Mouse (Mus musculus) neural tube, embryonic 13.5 days (tissue): ENCODE results near the gene Dlgap1. TPM values are rescaled to one million over a fixed set of nuclear protein-coding genes. Genes with fewer than 3 reads are reported as not detected.
"Not testable (repeated sequence)": the region's sequence is repeated elsewhere in the genome, so short reads cannot be mapped to it uniquely, and the experiment has no call there.

Experiments
- ATAC-seq: fragments of 200-750 bp; cut with Nextera tagmentation; 2 replicates; pipeline ENCODE4 v1.8.0; 2017; ENCODE audit warnings: low read depth, mild to moderate bottlenecking, moderate TSS enrichment, moderate library complexity
- H3K27ac ChIP-seq: fragments of 300-500 bp; sonication (generic); replicated peaks from 2 replicates; pipeline ENCODE4 v1.5.1; 2015; ENCODE audit warnings: moderate library complexity, mild to moderate bottlenecking, inconsistent platforms
- H3K27me3 ChIP-seq: fragments of 300-500 bp; sonication (generic); 2 replicates; pipeline ENCODE4 v1.6.1; 2015; ENCODE audit warnings: mild to moderate bottlenecking, inconsistent platforms
- H3K36me3 ChIP-seq: fragments of 300-500 bp; sonication (generic); 2 replicates; pipeline ENCODE4 v1.6.1; 2015; ENCODE audit warnings: mild to moderate bottlenecking, inconsistent platforms
- H3K4me1 ChIP-seq: fragments of 300-500 bp; sonication (generic); replicated peaks from 2 replicates; pipeline ENCODE4 v1.6.1; 2015; ENCODE audit warnings: inconsistent platforms
- H3K4me2 ChIP-seq: fragments of 300-500 bp; sonication (generic); 2 replicates; pipeline ENCODE4 v1.6.1; 2015; ENCODE audit warnings: inconsistent platforms, mild to moderate bottlenecking, moderate library complexity
- H3K4me3 ChIP-seq: fragments of 300-500 bp; sonication (generic); 2 replicates; pipeline ENCODE4 v1.5.1; 2015; ENCODE audit warnings: mild to moderate bottlenecking, inconsistent platforms
- H3K9ac ChIP-seq: fragments of 300-500 bp; sonication (generic); 2 replicates; pipeline ENCODE4 v1.6.1; 2015; ENCODE audit warnings: moderate library complexity, mild to moderate bottlenecking, inconsistent platforms
- H3K9me3 ChIP-seq: fragments of 300-500 bp; sonication (generic); 2 replicates; pipeline ENCODE4 v1.6.1; 2016; ENCODE audit warnings: inconsistent platforms
- WGBS: fragments of 180-500 bp; shearing (Covaris S2); methylation state at CpG from one replicate; pipeline ENCODE4 v1.1.7; 2015; 5-methylcytosine and 5-hydroxymethylcytosine counted together
- polyA plus RNA-seq: library from polyadenylated mRNA; unstranded; fragments of >200 nt; fragmentation: Nextera tagmentation; extraction: Ambion mirVana; gene quantifications from 2 replicates; pipeline ENCODE4 v1.2.1, GENCODE M21; 2015

Dlgap1 gene
- polyA plus RNA-seq, 1 experiment from 2014 or later: 19.2 TPM

DNA sequence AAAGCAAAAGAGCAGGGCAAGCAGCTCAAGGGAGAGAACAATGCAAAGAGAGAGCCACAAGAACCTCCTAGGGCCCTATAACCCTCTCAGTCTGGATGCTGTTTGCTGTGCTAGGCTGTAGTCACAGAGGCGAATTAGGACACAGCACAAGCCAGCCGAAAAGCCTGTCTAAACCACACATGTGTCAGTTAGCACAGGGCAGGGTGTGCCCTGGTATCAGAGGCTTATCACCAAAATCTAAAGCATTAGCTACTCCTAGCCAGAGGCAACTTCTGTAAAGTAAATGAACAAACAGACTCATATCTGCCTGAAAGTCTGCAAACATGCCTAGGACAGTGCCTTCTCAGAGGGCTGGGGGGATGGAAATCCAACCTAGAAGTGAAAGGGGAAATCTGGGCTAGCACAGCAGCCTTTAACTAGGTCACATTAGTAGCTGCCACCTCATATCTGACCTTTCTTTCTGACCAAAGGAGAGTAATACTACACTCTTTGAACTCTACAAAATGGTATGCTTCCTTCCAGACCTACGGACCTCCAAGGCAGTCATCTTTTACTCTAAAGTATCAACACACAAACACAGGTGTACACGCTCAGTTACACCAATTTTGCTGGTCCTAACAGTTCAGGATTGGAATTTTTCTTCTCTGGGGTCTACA, 619.2 kb downstream of the Dlgap1 start:
- ATAC-seq, H3K4me1 ChIP-seq, H3K9ac ChIP-seq, H3K9me3 ChIP-seq, H3K4me3 ChIP-seq, H3K36me3 ChIP-seq, H3K4me2 ChIP-seq, H3K27ac ChIP-seq, H3K27me3 ChIP-seq: not testable (repeated sequence)
- WGBS: 86% methylated on average over 2 of the region's 4 CpGs

DNA sequence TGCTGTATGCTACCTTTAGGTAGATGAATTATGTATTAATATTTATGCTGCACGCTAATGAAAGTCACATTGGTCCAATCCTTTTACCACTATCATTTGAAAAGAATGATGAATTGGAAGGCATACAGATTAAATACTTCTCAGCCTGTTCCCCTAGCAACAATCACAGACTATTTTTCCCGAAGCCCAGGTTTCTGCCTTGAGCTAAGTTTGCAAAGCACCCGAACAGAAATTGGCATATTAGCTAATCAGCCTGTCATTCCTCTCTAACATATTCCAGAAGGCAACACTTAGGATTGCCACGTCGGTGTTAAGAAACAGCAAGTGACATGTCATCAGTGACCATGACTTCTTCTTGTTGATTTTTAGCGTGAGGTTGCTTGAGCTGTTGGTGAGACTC, 619.8 kb downstream of the Dlgap1 start:
- no peaks in the 10 kb centered on the region for H3K9me3 ChIP-seq
- H3K4me1 ChIP-seq: 0 out of 2 replicates have a peak, but pooled peaks cover 9% of the 10 kb centered on the region
- WGBS: 71% methylated on average over 6 of the region's 6 CpGs
- ATAC-seq: no peak
- H3K4me2 ChIP-seq: no peak overlapping the region
- no peaks in the 10 kb centered on the region for H3K36me3 ChIP-seq
- no peak overlapping the region for H3K9ac ChIP-seq
- H3K27me3 ChIP-seq: no peaks in the 10 kb centered on the region
- H3K27ac ChIP-seq: no peak overlapping the region
- H3K4me3 ChIP-seq: no peak overlapping the region

DNA sequence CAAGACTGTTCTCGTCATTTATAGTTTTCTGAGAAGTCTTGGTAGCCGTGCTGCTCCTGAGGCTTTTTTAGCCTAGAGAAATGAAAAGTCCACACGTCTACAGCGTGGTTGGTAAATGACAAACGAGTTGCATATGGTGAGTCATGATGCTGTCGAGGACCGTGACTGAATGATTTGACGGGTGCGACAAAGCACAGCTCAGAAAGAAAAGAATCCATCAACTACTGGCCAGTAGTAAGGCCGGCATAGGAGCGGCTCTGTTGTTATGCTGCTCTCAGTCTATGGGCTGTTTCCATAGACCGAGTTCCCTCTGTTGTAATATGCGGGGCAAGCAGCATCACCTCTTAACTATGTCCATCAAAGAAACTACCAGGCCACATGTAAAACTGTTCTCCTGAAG, 620.3 kb downstream of the Dlgap1 start:
- Histone ChIP-seq H3K9ac (no peak overlapping the region), H3K27ac (no peak overlapping the region), H3K4me1 (0 out of 2 replicates have a peak, but pooled peaks cover 9% of the 10 kb centered on the region), H3K27me3 (no peaks in the 10 kb centered on the region), H3K36me3 (no peaks in the 10 kb centered on the region), H3K4me3 (no peak overlapping the region), H3K4me2 (no peak overlapping the region), H3K9me3 (no peaks in the 10 kb centered on the region)
- ATAC-seq: no peak
- 39% methylated on average over 13 of the region's 13 CpGs for WGBS

DNA sequence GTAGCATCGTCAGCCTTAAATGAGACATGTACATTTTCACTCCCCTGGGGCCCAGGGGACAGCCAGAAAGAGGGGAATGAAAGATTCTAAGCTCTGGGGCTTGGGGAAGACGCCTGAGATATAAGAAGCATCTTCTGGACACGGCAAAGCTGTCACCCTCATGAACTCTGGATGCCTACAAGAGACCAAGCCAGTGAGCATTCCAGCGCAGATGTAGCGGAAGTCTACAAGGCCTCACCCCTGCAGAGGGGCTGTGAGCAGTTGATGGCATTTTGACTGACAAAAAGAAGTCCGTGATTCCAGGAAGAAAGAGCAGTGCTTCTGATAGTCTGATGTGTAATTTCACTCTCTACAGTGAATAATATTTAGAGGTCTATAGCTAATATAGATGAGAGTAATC, 621.6 kb downstream of the Dlgap1 start:
- no peak overlapping the region for H3K9ac ChIP-seq
- H3K4me1 ChIP-seq: 0 out of 2 replicates have a peak, but pooled peaks cover 9% of the 10 kb centered on the region
- 78% methylated on average over 6 of the region's 6 CpGs for WGBS
- H3K27ac ChIP-seq: no peak overlapping the region
- H3K9me3 ChIP-seq: no peaks in the 10 kb centered on the region
- no peaks in the 10 kb centered on the region for H3K36me3 ChIP-seq
- no peak for ATAC-seq
- H3K4me3 ChIP-seq: no peak overlapping the region
- H3K4me2 ChIP-seq: no peak overlapping the region
- H3K27me3 ChIP-seq: no peaks in the 10 kb centered on the region

DNA sequence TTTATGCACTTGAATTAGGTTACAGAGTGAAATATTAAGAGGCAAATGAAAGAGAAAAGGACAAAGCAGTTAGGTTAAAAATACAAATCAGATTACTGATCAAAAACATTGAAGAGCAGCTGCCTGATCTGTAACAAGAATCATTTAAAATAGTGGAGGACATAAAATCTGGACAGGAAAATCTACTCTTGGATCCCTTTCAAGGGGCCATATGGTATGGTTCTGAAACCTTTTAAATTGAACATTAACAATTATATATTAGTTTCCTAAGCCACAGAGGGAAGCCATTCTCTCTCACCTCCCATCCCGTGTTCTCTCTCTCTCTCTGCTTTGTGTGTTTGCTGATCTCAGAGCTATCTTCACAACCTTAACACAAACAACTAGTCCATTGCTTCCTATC, 625.4 kb downstream of the Dlgap1 start:
- H3K4me1 ChIP-seq: 0 out of 2 replicates have a peak, but pooled peaks cover 4% of the 10 kb centered on the region
- no peak overlapping the region for H3K4me3 ChIP-seq
- H3K4me2 ChIP-seq: no peak overlapping the region
- H3K9ac ChIP-seq: no peak overlapping the region
- no peaks in the 10 kb centered on the region for H3K9me3 ChIP-seq
- ATAC-seq: no peak
- no peaks in the 10 kb centered on the region for H3K27me3 ChIP-seq
- H3K36me3 ChIP-seq: no peaks in the 10 kb centered on the region
- 84% methylated on average over 1 of the region's 1 CpGs for WGBS
- no peak overlapping the region for H3K27ac ChIP-seq

DNA sequence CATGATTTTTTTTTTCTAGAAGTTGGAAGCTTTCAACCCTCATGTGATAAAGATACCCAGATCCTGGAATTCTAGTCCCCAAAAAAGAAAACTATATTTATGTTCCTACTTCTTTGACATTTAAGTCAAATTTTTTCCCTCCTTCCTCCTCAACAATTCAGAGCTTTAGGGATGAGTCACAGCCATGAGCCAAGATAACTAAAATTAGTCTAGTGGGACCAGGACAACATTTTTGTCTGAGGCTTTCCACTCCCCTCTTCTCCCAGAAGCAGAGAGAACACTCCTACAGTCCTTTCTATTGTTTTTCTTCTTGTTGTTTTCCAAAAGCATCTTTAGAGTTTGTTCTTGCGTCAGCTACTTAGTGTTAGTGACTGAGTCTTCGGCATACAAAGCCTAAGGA, 627.5 kb downstream of the Dlgap1 start:
- Histone ChIP-seq H3K4me1 (no peaks in the 10 kb centered on the region), H3K27ac (no peak overlapping the region), H3K9me3 (no peaks in the 10 kb centered on the region), H3K9ac (no peak overlapping the region), H3K4me3 (no peak overlapping the region), H3K27me3 (no peaks in the 10 kb centered on the region), H3K36me3 (no peaks in the 10 kb centered on the region), H3K4me2 (no peak overlapping the region)
- 87% methylated on average over 2 of the region's 2 CpGs for WGBS
- ATAC-seq: no peak

DNA sequence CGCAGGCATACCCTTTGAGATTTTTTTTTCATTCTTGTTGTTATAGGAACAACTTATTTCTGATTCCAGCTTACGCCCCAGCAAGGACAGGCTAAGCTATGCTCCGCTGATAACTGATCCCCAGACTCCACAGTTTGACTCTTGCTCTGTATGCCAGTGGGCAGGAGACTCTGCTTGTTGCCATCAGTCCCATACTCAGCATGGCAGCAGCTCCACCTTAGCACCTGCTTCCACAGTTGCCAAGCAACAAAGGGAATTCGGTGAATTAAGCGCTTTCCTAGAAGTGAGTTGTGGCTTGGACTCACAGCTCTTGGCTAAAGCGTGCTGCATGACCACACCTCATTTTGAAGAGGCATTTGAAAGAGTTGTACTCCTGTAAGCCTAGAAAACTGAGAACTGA, 631.6 kb downstream of the Dlgap1 start:
- Histone ChIP-seq H3K36me3 (no peaks in the 10 kb centered on the region), H3K4me2 (no peak overlapping the region), H3K9me3 (no peaks in the 10 kb centered on the region), H3K27me3 (no peaks in the 10 kb centered on the region), H3K4me1 (no peaks in the 10 kb centered on the region), H3K4me3 (no peak overlapping the region), H3K9ac (no peak overlapping the region), H3K27ac (no peak overlapping the region)
- ATAC-seq: no peak
- WGBS: 85% methylated on average over 6 of the region's 6 CpGs

DNA sequence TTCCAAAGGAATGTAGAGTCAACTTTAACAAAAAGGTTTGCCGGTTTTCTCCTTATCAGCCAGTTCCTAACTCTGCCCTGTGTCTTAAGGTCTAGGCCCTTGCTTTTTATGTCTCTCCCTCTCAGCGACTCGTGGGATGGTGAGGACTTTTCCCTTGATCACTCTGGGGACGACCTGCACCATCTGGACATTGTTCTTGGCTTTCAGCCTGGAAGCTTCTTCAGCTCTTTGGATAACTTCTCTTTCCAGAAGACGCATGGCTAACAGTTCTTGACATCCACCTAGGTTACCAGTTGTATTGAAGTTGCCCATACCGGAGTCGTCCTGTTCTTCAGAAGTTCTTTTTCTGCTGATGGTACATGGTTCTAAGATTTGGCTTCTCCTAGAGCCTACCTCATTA, 633.2 kb downstream of the Dlgap1 start:
- no peaks in the 10 kb centered on the region for H3K27me3 ChIP-seq
- WGBS: 88% methylated on average over 7 of the region's 7 CpGs
- no peak for ATAC-seq
- no peak overlapping the region for H3K4me3 ChIP-seq
- no peak overlapping the region for H3K9ac ChIP-seq
- no peak overlapping the region for H3K4me2 ChIP-seq
- no peaks in the 10 kb centered on the region for H3K4me1 ChIP-seq
- H3K36me3 ChIP-seq: no peaks in the 10 kb centered on the region
- no peak overlapping the region for H3K27ac ChIP-seq
- H3K9me3 ChIP-seq: no peaks in the 10 kb centered on the region

DNA sequence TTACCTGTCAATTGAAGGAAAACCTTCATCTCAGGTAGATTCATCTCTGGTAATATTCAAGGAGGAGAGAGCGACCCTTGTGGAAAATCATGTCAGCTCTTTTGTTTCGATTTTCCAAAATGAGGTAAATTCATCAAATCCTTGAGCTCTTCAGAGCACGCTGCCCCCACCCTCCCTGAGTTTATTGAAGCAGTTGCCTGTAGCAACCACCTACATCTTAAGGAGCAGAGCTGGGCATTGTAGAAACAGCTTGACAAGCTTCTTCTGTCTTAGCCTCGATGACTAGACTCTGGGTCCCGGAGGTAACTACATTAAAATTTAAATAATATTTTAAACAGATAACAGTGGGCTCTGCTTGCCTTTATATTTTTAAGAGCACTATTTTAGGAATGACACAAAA, 636.8 kb downstream of the Dlgap1 start:
- no peak overlapping the region for H3K9ac ChIP-seq
- no peak overlapping the region for H3K4me2 ChIP-seq
- H3K36me3 ChIP-seq: no peaks in the 10 kb centered on the region
- H3K4me1 ChIP-seq: no peaks in the 10 kb centered on the region
- H3K27ac ChIP-seq: no peak overlapping the region
- H3K4me3 ChIP-seq: no peak overlapping the region
- ATAC-seq: no peak
- WGBS: 91% methylated on average over 5 of the region's 5 CpGs
- H3K9me3 ChIP-seq: no peaks in the 10 kb centered on the region
- H3K27me3 ChIP-seq: no peaks in the 10 kb centered on the region

DNA sequence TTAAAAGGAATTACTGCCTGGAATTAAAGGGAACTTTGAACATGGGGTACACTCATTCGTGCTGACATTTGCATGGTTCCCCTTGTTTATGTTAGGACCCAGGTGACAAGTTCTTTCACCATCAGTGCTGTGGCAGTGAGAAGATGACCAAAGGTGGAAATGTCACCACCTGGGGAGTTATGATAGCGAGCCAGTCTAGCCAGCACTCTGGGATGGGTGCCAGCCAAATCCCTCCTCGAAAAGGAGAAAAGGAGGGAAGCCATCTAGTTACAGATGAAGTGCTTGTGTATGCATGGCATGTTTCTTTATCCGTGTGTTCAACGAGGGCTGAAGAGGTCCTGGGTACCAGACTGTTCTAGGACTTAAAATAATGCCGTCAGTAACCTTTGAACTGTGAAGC, 643.3 kb downstream of the Dlgap1 start:
- Histone ChIP-seq H3K4me2 (no peak overlapping the region), H3K4me1 (no peaks in the 10 kb centered on the region), H3K27me3 (no peaks in the 10 kb centered on the region), H3K9ac (no peak overlapping the region), H3K27ac (no peak overlapping the region), H3K36me3 (no peaks in the 10 kb centered on the region), H3K4me3 (no peak overlapping the region), H3K9me3 (no peaks in the 10 kb centered on the region)
- no peak for ATAC-seq
- WGBS: 78% methylated on average over 6 of the region's 6 CpGs

DNA sequence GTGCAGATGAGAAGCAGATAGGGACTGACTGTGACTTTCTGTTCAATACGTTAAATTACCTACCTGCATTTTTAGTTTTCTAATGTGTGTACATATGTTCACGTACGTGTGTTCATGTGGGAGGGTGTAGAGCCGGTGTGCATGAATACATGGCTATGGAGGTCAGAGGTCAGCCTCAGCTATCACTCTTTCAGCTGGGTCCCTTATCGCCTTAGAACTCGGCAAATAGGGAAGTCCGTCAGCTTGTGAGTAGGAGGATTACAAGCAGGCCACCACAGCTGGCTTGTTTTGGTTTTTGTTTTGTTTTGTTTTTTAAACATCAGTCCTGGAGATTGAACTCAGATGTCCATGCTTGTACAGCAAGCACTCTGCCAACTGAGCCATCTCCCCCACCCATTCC, 645.0 kb downstream of the Dlgap1 start:
- Histone ChIP-seq H3K36me3 (no peaks in the 10 kb centered on the region), H3K9ac (no peak overlapping the region), H3K9me3 (no peaks in the 10 kb centered on the region), H3K4me2 (no peak overlapping the region), H3K4me3 (no peak overlapping the region), H3K27me3 (no peaks in the 10 kb centered on the region), H3K4me1 (no peaks in the 10 kb centered on the region), H3K27ac (no peak overlapping the region)
- no peak for ATAC-seq
- WGBS: 92% methylated on average over 7 of the region's 7 CpGs

DNA sequence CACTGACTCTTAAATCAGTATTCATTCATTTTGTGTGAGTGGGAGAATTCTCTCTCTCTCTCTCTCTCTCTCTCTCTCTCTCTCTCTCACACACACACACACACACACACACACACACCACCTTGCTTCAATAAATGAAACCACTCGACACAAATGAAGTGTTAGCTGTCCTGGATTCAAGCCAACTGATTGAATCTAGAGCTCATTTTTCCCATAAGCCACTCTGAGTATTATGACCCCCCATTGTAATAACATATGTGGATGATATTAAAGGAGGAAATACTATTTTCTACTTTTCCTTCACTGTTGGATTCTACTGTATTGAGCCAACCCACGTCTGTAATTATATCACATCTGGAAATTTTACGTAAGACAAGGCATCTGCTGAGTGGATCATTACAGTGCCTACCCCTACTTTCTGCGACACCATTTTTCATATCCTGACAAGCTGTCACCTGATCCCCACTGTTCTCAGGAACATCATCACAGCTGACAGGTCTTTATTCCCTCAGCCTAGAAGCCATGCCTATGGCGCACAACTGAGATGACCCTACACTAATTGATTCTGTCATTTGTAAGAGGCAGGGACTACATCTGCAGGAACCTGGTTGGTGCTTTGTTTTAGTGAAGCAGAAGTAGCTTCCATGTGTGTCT, 645.7 kb downstream of the Dlgap1 start:
- H3K4me3 ChIP-seq: no peak overlapping the region
- H3K27ac ChIP-seq: no peak overlapping the region
- no peak; the same call in 1 of the 2 replicates for ATAC-seq
- no peak overlapping the region for H3K9ac ChIP-seq
- H3K4me1 ChIP-seq: no peaks in the 10 kb centered on the region
- H3K27me3 ChIP-seq: no peaks in the 10 kb centered on the region
- WGBS: 67% methylated on average over 5 of the region's 5 CpGs
- no peak overlapping the region for H3K4me2 ChIP-seq
- no peaks in the 10 kb centered on the region for H3K9me3 ChIP-seq
- no peaks in the 10 kb centered on the region for H3K36me3 ChIP-seq

DNA sequence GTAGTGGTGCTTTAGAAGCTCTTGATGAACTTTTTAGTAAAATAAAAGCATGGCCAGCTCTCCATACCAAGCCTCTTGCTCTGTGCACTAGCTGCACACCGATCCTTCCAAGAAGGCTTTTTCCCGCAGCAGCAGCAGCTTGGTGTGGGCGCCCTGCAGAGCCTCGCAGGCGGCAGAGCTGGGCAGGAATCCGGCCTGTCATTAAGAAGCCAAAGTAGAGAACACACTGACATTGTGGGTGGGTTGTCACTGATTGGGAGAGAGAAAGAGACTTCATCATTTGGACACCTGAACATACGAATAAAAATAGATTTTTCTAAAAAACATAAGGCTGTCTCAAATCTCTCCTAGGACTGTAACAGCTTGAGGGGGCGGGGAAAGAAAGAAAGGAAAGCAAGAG, 653.6 kb downstream of the Dlgap1 start:
- no peak for ATAC-seq
- WGBS: 81% methylated on average over 8 of the region's 8 CpGs

More for the DNA sequence above, 653.6 kb downstream of the Dlgap1 start:
- H3K36me3 ChIP-seq: no peaks in the 10 kb centered on the region
- no peak overlapping the region for H3K4me2 ChIP-seq
- H3K9ac ChIP-seq: no peak overlapping the region
- no peak overlapping the region for H3K4me3 ChIP-seq
- H3K27ac ChIP-seq: no peak overlapping the region
- no peaks in the 10 kb centered on the region for H3K4me1 ChIP-seq
- no peaks in the 10 kb centered on the region for H3K9me3 ChIP-seq
- no peaks in the 10 kb centered on the region for H3K27me3 ChIP-seq
